Mouse (Mus musculus) embryonic facial prominence, embryonic 10.5 days (tissue): Measurements from ENCODE around the gene Trak1. TPM values are rescaled to one million over a fixed set of nuclear protein-coding genes. Genes with fewer than 3 reads are reported as not detected.

Experiments used
- DNase-seq: peaks from one replicate; pipeline ENCODE4 v3.0.0-alpha.2; 2017; ENCODE audit warnings: low spot score
- H3K27ac ChIP-seq: fragments of 300-500 bp; sonication (generic); replicated peaks from 2 replicates; pipeline ENCODE4 v1.5.1; 2016; ENCODE audit warnings: mild to moderate bottlenecking
- H3K27me3 ChIP-seq: fragments of 300-500 bp; sonication (generic); replicated peaks from 2 replicates; pipeline ENCODE4 v1.6.1; 2016; ENCODE audit warnings: low read depth, mild to moderate bottlenecking; ENCODE audit not compliant: poor library complexity, severe bottlenecking
- H3K36me3 ChIP-seq: fragments of 300-500 bp; sonication (generic); replicated peaks from 2 replicates; pipeline ENCODE4 v1.6.1; 2016; ENCODE audit warnings: mild to moderate bottlenecking, moderate library complexity
- H3K4me1 ChIP-seq: fragments of 300-500 bp; sonication (generic); 2 replicates; pipeline ENCODE4 v1.6.1; 2016
- H3K4me3 ChIP-seq: fragments of 300-500 bp; sonication (generic); 2 replicates; pipeline ENCODE4 v1.5.1; 2016; ENCODE audit warnings: mild to moderate bottlenecking, moderate library complexity
- H3K9me3 ChIP-seq: fragments of 300-500 bp; sonication (generic); 2 replicates; pipeline ENCODE4 v1.6.1; 2016; ENCODE audit warnings: mild to moderate bottlenecking
- WGBS: fragments of 180-500 bp; shearing (Covaris S2); methylation state at CpG from one replicate; pipeline ENCODE4 v1.1.7; 2016; 5-methylcytosine and 5-hydroxymethylcytosine counted together
- polyA plus RNA-seq: library from polyadenylated mRNA; unstranded; fragments of >200 nt; fragmentation: Nextera tagmentation; extraction: Ambion mirVana; gene quantifications from 2 replicates; pipeline ENCODE4 v1.2.1, GENCODE M21; 2016

Trak1 gene
- polyA plus RNA-seq, 1 experiment from 2014 or later = 14.1 TPM

DNA sequence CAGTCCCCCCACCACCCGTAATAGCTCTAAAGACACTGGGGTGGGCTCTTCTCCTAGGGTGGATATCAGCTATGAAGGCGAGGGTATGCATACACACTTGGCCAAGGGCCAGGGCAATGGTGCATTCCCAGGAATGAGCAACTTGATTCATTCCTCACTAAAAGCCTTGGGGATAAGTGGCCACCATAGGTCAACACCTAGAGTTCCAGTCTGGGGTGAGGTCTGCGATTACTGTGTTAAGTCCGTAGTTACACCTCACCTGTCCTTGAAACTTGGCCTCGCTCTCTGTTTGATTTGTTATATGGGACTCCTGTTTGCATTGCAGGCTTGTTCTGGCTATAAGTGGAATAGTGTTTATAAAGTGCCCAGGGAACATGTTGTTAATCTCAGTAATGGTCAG lies 125.1 kb downstream of the Trak1 start:
- H3K36me3 ChIP-seq = no peaks in the 10 kb centered on the region
- no peaks in the 10 kb centered on the region for H3K27me3 ChIP-seq
- no peaks in the 10 kb centered on the region for H3K9me3 ChIP-seq
- 93% methylated on average over 5 of the region's 5 CpGs for WGBS
- H3K4me3 ChIP-seq = no peak overlapping the region
- no peak for DNase-seq
- H3K4me1 ChIP-seq = no peaks in the 10 kb centered on the region
- H3K27ac ChIP-seq = no peak overlapping the region

GRCm38 (mm10) chr9:121423621-121424020 lies 126.3 kb downstream of the Trak1 start:
- no peak for DNase-seq
- Histone ChIP-seq H3K36me3 (no peaks in the 10 kb centered on the region), H3K27me3 (no peaks in the 10 kb centered on the region), H3K4me1 (no peaks in the 10 kb centered on the region; the same call in 1 of the 2 replicates), H3K9me3 (no peaks in the 10 kb centered on the region), H3K4me3 (no peak overlapping the region), H3K27ac (no peak overlapping the region)
- 85% methylated on average over 6 of the region's 6 CpGs for WGBS

DNA sequence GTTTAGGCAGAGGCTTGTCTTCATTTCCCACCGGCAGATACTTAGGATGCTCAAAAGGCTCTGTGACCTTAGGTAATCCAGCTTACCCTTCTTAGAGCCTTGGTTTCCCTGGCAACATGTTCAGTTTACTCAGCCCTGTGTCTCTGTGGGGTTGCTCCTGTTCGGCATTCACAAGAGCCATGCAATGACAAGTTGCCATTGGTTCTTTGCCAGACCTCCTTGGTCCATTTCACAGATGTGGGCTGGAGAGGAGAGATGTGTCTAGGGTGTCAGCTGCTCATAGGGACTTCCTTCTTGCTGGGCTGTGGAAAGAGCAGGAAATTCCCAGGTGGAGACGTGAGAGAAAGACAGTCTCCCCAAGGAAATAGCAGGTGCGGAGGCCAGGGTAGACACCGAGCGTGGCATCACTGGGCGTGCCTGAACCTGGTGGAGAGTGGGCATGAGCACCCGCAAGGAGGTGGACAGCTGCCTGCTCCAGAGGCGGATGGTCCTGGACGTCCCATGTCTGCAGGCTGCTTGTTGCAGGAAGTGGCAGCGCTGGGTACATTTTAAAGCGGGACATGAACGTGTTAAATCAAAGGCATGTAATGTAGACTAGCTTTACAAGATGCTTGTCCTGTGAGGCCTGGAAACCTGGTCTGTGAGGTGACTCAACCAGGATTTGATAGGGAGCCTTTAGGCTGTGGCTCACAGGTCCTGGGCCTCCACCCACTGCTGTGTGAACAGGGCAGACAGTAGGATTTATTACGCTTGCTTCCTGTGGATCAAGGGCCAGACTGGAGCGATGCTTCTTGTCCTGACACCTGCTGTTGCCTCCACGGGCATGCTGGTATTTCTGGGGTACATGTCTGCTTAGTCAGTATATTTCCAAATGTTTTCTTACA lies 127.2 kb downstream of the Trak1 start:
- Histone ChIP-seq H3K9me3 (no peaks in the 10 kb centered on the region), H3K36me3 (no peaks in the 10 kb centered on the region), H3K27ac (no peak overlapping the region), H3K27me3 (no peaks in the 10 kb centered on the region), H3K4me1 (no peaks in the 10 kb centered on the region; the same call in 1 of the 2 replicates), H3K4me3 (no peak overlapping the region)
- 88% methylated on average over 16 of the region's 16 CpGs for WGBS
- DNase-seq = no peak

DNA sequence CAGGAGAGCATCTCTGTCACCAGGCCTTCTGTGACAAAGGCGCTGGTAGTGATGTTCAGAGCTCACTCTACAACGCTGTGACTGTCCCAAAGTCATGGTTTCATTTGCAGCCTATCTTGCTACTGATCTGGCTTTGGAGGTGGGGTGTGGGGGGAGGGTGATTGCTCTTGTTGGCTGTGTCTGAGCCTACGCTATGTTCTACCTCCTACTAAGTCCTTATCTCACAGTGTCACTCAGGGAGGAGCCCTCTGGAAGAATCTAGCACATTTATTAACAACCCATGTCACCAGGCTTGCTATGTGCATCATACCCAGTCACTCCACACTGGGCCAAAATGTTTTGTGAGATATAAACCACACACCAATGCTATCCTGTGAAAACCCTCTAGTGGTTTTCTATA lies 129.1 kb downstream of the Trak1 start:
- Histone ChIP-seq H3K4me3 (no peak overlapping the region), H3K36me3 (no peaks in the 10 kb centered on the region), H3K27ac (no peak overlapping the region), H3K9me3 (no peaks in the 10 kb centered on the region), H3K27me3 (no peaks in the 10 kb centered on the region), H3K4me1 (peaks cover 17% of the 10 kb centered on the region)
- WGBS = 83% methylated on average over 3 of the region's 3 CpGs
- DNase-seq = no peak

- 0 out of 2 replicates have a peak overlapping the region, but pooled peaks have one; percentile 26 for H3K27ac ChIP-seq
- WGBS = 90% methylated on average over 5 of the region's 5 CpGs
- H3K4me1 ChIP-seq = peaks cover 17% of the 10 kb centered on the region
- H3K4me3 ChIP-seq = no peak overlapping the region
- no peaks in the 10 kb centered on the region for H3K27me3 ChIP-seq
- DNase-seq = no peak
- no peaks in the 10 kb centered on the region for H3K36me3 ChIP-seq
- H3K9me3 ChIP-seq = no peaks in the 10 kb centered on the region
These were observed 129.6 kb downstream of the Trak1 start for GRCm38 (mm10) chr9:121426902-121427301.

DNA sequence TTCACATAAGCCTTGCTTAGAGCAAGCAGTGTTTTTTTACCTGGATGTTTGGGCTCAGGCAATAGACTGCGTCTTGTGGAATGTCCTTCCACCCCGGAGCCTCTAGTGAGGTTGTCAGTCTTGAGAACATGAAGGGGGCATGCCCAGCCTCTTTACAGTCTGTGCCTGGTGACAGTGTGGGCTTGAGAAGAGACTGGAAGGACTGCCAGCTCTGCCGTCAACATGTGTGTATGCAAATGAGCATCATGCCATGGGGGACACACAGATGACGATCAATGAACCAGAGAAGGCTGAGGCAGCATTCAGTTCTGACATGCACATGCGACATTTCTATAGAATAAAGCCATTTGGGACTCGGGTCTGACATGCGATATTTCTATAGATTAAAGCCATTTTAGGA lies 132.3 kb downstream of the Trak1 start:
- WGBS = 91% methylated on average over 7 of the region's 7 CpGs
- H3K4me1 ChIP-seq = peaks cover 17% of the 10 kb centered on the region

DNA sequence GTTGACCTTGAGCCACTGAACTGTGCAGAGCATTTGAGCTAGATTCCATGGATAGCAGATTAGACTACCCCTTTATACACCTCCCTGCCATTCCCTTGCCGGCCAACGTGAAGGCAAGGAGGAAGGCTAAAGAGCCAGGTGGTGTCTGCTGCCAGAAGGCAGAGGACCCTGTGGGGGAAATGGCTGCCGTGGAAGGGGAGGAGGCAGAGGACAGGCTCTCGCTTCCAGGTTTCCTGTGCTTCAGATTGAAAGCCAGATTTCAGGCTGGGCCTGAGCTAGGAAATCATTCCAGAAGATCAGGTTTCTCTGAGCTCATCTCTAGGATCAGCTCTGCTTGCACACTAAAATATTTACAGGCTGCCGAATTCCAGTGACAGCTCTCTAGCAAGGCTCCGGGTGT lies 133.1 kb downstream of the Trak1 start:
- no peak overlapping the region for H3K4me3 ChIP-seq
- H3K27ac ChIP-seq = no peak overlapping the region; the same call in 1 of the 2 replicates
- no peak for DNase-seq
- H3K27me3 ChIP-seq = no peaks in the 10 kb centered on the region
- WGBS = 57% methylated on average over 6 of the region's 6 CpGs
- no peaks in the 10 kb centered on the region for H3K9me3 ChIP-seq
- peaks cover 17% of the 10 kb centered on the region for H3K4me1 ChIP-seq
- H3K36me3 ChIP-seq = 0 out of 2 replicates have a peak, but pooled peaks cover 6% of the 10 kb centered on the region

More for the DNA sequence above, 132.3 kb downstream of the Trak1 start:
- 0 out of 2 replicates have a peak, but pooled peaks cover 6% of the 10 kb centered on the region for H3K36me3 ChIP-seq
- H3K4me3 ChIP-seq = no peak overlapping the region
- DNase-seq = no peak
- H3K27ac ChIP-seq = no peak overlapping the region
- no peaks in the 10 kb centered on the region for H3K9me3 ChIP-seq
- no peaks in the 10 kb centered on the region for H3K27me3 ChIP-seq

DNA sequence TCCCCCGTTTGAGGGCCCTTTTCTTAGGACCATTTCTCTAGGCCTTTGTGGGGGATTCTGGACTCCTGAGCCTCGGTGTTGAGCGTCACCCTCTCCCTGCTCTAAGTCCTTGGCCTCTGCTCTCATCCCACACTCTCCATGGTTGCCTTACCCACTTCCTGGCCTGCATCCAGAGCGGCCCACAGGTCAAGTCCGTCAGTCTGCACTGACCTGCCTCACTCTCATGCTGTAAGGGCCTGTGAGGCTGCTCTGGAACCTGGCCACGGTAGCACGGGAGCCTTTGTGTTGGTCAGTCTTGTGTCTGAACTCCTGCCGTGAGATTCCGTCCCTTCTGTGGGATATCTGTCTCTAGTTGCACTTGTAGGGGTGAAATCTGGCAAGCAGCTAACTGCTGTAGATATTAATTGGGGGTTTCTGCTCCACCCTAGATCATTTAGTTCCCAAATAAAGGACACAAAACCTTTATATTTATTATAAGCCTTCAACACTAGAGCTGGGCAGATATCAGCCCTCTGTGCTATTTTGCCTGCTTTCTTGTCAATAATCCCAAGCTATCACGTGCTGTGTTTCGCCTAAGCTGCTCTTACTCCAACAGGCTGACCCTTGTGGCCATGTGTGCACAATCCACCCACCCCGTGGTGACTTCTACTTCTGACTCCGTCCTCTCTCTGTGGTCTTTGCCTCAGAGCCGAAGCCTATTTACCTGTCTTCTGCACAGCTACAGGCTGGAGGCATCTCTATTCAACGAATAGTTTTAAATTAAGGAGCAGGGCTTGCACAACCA lies 136.6 kb downstream of the Trak1 start:
- Histone ChIP-seq H3K27me3 (no peaks in the 10 kb centered on the region), H3K27ac (no peak overlapping the region), H3K9me3 (no peaks in the 10 kb centered on the region), H3K4me3 (no peak overlapping the region), H3K4me1 (peaks cover 26% of the 10 kb centered on the region), H3K36me3 (0 out of 2 replicates have a peak, but pooled peaks cover 6% of the 10 kb centered on the region)
- WGBS = 86% methylated on average over 15 of the region's 15 CpGs
- DNase-seq = no peak

- H3K27me3 ChIP-seq = no peaks in the 10 kb centered on the region
- H3K27ac ChIP-seq = no peak overlapping the region
- peaks cover 17% of the 10 kb centered on the region for H3K4me1 ChIP-seq
- H3K4me3 ChIP-seq = no peak overlapping the region
- H3K9me3 ChIP-seq = no peaks in the 10 kb centered on the region
- WGBS = 93% methylated on average over 3 of the region's 3 CpGs
- no peak for DNase-seq
- H3K36me3 ChIP-seq = 0 out of 2 replicates have a peak, but pooled peaks cover 6% of the 10 kb centered on the region
These were observed 138.1 kb downstream of the Trak1 start for GRCm38 (mm10) chr9:121435332-121435956.

DNA sequence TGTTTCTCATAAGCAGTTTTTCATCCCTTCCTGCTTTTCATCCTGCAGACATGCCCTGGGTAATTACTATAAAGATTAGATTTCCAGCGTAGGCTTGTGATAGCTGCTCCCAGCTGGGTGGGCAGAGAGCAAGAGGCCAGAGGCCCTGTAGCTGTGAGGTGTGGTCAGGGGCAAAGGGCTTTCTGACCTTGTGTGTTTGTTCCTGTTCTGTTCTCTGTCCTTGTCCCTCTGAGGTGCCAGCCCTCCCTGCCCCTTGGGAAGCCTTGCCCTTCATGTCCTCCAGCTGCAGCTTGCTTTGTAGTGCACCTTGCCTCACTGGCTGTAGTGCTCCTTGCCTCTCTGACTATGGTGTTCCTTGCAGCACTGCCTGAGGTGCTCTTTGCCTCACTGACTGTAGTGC lies 139.2 kb downstream of the Trak1 start:
- Histone ChIP-seq H3K27ac (no peak overlapping the region; the same call in 1 of the 2 replicates), H3K27me3 (no peaks in the 10 kb centered on the region), H3K36me3 (0 out of 2 replicates have a peak, but pooled peaks cover 10% of the 10 kb centered on the region), H3K4me1 (peaks cover 10% of the 10 kb centered on the region), H3K4me3 (no peak overlapping the region), H3K9me3 (no peaks in the 10 kb centered on the region)
- 46% methylated on average over 1 of the region's 1 CpGs for WGBS
- DNase-seq = no peak

DNA sequence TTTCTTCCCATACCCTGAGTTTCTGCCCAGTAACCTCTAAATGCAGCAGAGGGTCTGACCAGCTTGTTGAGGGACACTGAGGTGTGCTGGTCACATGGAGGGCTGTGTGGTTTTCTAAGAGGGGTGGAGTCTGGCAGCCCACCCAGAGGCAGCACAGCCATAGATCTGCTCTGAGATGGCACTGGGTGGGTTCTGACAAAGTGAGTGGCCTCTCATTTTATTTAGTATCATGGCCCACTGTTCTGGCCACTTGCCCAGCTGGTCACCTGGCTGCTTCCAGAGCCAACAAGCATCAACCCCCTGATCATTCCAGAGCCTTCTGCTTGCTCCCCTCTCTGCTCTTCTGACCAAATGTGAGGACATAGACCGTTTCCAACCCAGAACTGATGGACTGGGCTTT lies 144.8 kb downstream of the Trak1 start:
- Histone ChIP-seq H3K4me3 (no peak overlapping the region), H3K27ac (no peak overlapping the region), H3K9me3 (no peaks in the 10 kb centered on the region), H3K4me1 (peaks cover 5% of the 10 kb centered on the region), H3K36me3 (peaks cover 51% of the 10 kb centered on the region), H3K27me3 (no peaks in the 10 kb centered on the region)
- DNase-seq = no peak
- WGBS = 82% methylated on average over 1 of the region's 1 CpGs

GRCm38 (mm10) chr9:121443696-121444366 lies 146.5 kb downstream of the Trak1 start:
- no peak overlapping the region for H3K27ac ChIP-seq
- no peaks in the 10 kb centered on the region for H3K27me3 ChIP-seq
- DNase-seq = peak; percentile 45
- no peaks in the 10 kb centered on the region for H3K9me3 ChIP-seq
- peaks cover 67% of the 10 kb centered on the region for H3K36me3 ChIP-seq
- H3K4me1 ChIP-seq = peaks cover 5% of the 10 kb centered on the region
- WGBS = 72% methylated on average over 31 of the region's 31 CpGs
- no peak overlapping the region for H3K4me3 ChIP-seq
